Mouse (Mus musculus) CH12.LX (cell line): Measurements from ENCODE around the gene Fibp.

Experiments used
- CHD1 ChIP-seq: IDR thresholded peaks from 2 replicates; pipeline ENCODE4 v1.6.1; 2012; ENCODE audit warnings: low read depth, low read length, improper control_type of control experiment, inconsistent platforms
- CTCF ChIP-seq, 2 experiments: IDR thresholded peaks in 1 of 2; conservative IDR thresholded peaks in 1 of 2; 2 replicates each; pipeline ENCODE4 v1.5.1; 2011 to 2012; ENCODE audit warnings: low read depth in 2 of 2, low read length in 2 of 2, improper control_type of control experiment in 1 of 2, inconsistent platforms in 1 of 2, mild to moderate bottlenecking in 1 of 2, moderate library complexity in 1 of 2

DNA sequence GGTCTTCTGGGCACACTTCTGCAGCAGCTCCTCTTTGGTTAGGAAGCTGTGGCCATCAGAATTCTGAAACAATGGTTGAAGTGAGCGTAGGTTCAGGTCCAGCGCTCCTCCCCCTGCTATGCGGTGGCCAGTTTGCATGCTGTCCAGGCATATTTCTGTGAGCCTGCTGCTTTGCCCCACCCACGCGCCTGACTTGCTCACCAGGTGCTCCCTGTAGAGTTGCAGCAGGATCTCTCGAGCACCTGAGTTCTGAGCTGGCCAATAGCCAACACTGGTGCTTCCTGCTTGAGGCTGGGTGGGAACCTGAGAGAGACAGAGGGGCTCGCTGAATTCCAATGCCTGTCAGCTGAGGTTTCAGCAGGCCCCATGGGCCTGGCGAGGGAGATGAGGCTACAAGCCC lies 25.9 kb downstream of the Fibp start:
- TF ChIP-seq CHD1 (no peak), CTCF (conservative IDR thresholded peaks at IDR 0.05 in 1 of 2, IDR thresholded peaks at IDR 0.05 in 1 of 2; ENCODE audit: low read depth in 2 of 2, low read length in 2 of 2) (no peak)
